Mouse (Mus musculus) urinary bladder, postnatal 10 days (tissue): ENCODE data around the gene Gramd4.

Source experiments
- DNase-seq: peaks from one replicate; pipeline ENCODE4 v3.0.0; 2022; ENCODE audit warnings: low spot score

The Gramd4 gene

DNA sequence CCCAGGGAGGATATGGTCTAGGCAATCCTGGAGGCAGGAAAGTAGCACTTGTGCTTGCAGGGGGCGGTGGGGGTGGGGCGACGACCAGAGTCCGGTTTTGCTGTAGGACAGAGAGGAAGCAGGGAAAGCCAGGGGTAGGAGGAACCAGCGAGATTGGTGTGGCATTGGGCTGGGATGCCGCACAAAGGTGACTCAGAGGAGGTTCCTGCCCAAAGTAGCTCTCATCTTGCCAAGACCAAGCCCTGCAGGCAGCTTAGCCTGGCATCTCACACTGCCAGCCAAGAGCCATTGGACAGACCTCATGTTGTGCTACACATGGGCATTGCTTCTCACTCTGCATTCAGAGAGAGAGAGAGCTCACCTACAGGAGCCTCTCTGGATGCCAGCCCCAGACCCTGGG lies at the start of gene Gramd4:
Gene Gramd4 (plus strand): TSS at position 283 of the 400 bp plus-strand sequence.
- DNase-seq, result no peak

DNA sequence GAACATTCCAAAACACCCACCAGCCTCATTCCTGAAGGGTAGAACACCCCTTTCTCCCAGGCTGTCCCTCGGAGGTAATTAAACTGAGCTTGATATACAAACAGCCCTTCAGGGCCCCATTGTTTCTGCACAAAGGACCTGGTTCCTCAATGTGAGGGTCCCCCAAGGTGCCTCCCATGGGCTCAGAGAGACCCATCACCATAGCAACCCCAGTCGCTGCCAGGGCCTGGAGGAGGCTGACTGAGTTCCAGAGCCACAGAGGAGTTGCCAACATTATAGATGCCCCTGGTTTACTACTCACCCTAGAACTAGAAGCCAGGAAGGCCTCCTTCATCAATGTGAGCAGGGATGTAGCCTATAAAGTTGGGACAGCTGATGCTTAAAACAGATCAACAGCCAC lies 44.4 kb upstream of the Gramd4 start:
- DNase-seq, result no peak

DNA sequence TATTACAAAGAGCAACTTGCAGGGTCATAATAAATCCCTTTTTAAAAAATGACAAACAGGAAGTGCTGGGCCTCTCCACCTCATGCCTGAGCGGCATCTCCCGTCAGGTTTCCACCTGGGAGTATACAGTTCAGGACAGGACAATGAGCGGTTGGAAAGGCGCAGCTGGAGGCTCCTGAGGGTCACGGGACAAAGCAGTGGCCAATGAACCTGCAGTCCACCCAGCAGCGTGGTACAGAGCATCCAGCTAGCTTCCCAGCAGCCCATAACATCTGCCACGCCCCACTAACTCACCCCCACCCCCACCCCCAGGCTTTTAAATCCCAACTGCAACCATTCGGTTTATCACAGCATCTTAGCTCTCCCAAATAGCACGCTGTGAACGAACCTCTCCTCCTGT lies 43.8 kb upstream of the Gramd4 start:
- DNase-seq, result no peak

DNA sequence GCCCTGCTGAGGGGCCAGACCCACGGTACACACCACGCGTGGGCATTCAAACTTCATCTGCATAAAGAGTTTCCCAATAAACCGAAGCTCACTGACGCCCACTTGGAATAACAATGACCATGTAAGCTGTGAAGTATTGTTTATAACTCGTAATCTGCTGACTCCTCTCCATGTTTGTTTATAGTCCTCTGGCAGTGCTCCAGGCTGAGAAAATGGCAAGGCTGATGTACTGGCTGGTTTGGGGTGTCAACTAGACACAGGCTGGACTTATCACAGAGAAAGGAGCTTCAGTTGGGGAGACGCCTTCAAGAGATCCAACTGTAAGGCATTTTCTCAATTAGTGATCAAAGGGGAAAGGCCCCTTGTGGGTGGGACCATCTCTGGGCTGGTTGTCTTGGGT lies 42.5 kb upstream of the Gramd4 start:
- DNase-seq, result no peak

DNA sequence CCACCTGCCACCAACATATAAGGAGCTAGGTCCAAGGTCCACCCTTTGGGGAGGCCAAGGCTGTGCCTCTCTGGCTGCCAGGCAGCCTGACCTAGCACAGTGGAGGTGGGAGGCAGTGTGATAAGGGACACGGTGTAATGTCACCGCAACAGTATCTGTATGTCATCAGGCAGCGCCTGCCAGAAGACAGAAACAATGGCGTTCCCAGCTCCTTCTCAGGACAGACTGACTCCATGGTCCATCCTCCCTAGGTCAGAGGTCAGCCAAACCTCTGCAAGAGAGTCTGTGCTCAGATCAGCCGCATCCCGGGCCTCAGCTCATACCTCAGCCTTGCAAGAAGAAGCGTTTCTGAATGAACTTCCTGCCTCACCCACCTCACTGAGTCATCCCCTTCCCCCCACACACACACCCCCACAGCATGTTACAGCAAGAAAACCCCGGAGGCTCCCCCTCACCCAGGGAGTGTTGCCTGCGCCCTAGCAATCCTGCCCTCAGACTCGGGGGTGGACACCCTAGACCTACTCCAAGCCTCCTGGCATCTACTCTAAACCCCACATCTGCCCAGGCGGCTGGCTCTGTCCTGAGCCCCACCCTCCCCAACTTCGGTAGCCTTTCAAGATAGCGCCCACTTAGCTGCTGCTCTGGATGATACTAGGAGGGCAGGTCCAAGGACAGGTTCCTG lies 41.5 kb upstream of the Gramd4 start:
- DNase-seq, result no peak

DNA sequence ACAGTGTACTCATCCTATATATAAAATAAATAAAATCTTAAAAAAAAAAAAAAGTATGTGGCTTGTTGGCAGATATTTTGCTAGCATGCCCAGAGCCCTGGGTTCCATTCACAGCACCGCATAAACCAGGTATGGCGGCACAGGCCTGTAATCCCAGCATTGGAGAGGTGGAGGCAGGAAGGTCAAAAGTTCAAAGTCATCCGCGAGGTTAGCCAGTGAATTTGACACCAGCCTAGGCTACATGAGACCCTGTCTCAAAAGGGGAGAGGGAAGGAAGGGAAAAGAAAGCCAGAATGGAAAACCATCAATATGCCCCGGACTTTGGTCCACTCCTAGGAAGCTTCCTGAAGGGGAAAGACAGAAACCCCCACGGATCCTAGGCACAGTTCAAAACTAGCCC lies 40.2 kb upstream of the Gramd4 start:
- no peak for DNase-seq

DNA sequence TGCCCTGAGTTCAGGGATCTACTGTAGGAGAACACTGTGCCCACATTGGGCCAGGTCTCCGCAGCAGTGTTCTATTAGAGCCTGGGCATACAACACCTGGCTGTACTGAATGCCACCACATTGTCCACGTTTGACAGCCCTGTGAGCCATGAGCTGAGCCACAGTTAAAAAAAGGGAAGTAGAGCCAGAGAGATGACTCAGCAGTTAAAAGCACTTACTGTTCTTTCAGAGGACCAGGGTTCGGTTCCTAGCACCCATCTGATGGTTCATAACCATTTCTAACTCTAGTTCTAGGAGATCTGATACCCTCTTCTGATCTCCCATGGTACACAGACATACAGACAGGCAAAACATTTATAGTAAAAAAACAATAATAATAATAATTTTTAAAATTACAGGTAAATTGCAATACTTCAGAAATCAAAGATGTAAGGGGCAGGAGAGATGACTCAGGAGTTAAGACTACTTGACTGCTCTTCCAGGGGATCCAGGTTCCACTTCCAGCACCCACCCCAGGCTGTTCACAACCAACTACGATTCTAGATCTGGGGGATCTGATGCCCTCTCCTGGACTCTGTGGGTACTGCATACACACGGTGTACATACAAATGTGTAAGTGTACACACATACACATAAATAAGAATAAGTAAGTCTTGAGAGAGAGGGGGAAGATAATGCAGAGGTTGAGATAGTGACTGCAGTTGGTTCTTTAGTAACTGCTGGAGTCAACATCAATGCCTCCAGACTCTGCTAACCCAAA lies 38.6 kb upstream of the Gramd4 start:
- DNase-seq, result no peak

DNA sequence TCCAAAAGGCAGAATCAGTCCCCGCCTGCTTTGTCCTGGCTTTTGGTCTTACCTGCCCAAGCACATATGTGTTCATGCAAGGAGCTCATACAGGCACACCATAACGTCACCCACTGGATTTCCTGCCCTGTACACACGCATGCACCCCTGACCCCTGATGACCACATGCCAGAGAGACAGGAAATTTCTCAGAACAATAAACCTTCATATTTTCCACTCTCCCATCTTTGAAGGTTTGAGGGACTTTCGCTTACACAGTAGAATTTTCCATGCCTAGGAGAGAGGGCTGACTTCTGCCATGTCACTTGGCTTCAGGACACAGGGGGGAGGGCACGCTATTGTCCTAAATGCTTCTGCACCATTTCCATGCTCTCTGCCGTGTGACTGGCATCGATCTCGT lies 37.5 kb upstream of the Gramd4 start:
- no peak for DNase-seq

DNA sequence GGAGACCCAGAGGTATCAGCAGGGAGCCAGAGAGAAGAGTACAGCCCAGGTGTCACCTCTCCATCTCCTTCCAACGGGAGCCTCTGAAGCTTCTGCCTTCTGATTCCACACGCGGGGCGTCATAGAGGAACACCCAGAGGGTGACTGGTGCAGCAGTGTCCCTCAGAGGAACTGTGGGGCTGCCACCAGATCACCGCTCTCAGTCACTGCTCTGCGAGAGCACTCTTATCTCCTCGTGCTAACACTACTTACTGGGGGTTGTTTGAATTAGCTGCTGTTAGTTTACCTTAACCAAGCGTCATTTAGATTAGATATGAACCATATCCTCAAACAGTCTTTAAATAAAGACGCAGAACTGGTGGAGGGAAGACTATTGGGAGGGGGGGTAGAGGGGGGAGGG lies 36.2 kb upstream of the Gramd4 start:
- DNase-seq, result no peak

DNA sequence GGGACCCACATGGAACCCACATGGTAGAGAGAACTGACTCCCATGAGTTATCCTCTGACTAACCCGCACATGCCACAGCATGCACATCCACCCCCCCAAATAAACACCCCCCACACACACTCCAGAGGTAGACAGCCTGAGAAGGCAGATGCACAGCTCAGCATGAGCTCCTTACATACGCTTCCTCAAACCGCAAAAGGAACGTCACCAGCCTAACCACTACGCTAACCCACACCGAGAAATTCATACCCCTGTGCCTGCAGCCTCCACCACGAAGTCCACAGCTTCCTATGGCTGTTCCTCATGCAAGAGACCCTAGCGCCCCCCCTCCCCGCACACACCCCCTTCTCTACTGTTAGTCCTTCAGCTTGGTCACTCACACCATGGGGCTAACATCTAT lies 35.5 kb upstream of the Gramd4 start:
- no peak for DNase-seq

DNA sequence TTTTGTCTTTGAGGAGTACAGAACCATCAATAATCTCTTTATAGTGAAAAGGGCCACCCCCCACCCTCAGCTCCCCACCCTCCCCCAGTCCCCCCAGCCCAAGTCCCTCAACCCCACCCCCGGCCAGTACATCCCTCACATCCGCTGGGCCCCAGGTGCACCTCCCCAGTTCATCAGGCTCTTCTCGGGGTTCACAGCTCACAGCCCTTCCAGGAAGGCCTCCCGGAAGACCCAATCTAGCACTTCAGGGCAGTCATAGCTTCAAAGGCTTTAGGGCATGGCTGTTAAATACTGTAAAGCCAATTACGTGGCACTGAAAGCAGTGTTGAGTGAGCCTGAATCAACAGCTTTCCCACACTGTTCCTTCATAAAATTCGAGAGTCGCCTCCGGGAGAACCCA lies 29.6 kb upstream of the Gramd4 start:
- DNase-seq, result no peak

DNA sequence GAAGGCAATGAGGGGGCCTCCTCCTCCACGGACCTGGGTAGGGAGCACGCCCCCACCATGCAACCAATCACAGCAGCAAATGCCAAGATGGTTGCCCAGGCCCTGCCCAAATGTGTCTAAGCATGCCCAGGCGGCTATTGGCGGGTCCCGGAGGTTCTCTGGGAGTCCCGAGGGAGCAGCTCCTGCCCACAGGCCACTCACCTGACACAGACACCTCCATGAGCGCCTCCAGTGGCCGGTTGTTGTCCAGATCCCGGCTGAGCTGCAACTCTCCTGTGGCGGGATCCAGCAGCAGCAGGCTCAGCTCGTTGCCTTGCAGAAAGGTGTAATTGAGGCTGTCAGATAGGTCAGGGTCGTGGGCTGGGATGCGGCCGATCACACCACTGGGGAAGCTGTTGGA lies 27.5 kb upstream of the Gramd4 start:
- DNase-seq, result no peak

DNA sequence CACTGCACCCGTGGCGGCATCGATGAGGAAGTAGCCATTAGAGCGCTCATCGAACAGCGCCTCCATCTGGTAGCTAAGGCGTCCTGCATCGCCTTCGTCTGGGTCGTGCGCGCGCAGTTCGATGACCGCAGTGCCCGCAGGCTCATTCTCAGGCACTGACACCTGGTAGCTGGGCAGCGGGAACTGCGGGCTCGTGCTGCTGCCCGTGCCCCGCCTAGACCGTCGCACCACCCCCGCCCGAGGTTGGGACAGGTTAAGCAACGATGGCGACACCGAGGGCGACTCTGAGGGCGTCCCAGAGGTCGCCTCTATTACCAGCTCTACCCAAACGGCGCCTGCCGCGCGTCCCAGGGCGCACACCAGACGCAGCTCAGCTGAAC lies 24.7 kb upstream of the Gramd4 start:
- no peak for DNase-seq

DNA sequence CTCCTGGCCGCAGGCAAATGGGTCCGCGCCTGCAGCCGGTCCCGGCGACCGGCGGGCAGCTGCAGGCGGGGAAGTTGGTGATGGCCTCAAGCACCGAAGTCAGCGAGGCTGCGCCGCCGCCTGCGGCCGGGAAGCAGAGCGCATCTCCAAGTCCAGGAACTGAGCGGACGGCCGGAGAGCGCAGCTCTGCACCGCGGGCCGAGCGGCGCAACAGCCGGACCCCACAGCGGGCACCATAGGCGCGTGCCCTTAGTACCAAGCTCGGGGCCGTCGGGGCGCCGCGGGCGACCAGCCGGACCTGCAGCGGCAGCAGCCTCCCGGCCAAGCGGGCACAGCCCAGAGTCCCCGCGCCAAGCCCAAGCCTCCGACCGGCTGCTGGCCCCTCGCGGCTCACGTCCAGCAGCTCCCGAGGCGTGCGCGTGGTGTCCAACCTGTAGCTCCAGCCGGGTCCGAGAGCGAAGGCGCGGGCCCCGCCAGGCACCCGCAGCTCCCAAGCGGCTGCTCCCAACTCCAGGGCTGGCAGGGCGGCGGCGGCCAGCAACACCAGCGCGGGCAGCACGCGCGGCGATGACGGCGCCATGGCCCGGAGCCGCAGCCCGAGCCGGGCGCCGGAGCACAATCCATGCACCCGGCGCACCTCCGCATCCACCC lies 24.2 kb upstream of the Gramd4 start, which contains the start of gene Celsr1:
Gene Celsr1 (minus strand): TSS at position 587 of the 651 bp plus-strand sequence.
- DNase-seq, result no peak

DNA sequence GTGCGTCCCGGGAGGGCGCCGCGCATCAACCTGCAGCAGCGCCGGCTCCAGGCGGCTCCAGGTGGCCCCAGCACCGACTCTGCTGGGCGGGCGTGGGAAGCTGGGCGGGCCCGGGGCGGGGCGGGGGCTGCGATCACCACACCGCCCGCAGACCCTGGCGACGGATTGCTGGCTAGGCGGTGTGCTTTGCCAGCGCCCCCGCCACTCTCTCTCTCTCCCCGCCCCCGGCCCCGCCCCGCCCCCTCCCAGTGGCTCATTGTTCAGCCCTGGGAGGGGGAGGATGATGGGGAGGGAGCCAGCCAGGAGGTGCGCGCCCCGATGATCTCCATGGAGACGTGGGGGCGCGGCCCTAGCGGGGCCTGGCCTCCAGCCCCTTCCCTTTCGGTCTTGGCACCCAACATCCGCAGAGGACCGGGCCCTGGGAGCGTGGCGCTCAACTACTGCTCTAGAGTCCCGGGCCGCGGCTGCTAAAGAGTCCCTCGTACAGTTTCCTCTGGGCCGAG lies 23.4 kb upstream of the Gramd4 start:
- no peak for DNase-seq

DNA sequence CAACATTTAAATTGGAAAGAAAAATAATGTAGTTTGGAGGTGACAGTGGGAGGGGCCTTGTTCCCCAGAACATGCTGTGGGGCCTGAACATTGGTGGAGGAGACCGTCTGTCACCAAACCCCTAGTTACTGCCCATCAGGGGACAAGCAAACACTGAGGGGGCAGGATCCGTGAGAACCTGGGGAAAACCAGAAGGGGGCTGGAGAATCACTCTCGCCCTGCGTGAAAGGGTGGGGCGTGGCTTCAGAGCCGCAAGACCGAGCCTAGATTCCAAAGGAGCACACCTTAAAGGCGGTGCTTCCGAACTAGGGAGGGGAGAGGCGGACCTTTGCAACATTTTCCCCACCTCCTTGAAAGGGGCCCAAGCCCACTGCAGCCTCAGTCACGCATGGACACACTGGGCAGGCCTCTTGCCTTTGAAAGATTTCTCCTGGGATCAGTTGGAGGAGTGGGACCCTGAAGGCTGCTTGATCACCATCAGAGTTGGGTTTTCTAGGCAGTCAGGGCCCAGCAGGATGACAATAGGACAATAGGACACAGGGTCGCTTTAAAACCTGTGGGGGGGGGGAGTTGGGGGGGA lies 22.6 kb upstream of the Gramd4 start:
- no peak for DNase-seq

DNA sequence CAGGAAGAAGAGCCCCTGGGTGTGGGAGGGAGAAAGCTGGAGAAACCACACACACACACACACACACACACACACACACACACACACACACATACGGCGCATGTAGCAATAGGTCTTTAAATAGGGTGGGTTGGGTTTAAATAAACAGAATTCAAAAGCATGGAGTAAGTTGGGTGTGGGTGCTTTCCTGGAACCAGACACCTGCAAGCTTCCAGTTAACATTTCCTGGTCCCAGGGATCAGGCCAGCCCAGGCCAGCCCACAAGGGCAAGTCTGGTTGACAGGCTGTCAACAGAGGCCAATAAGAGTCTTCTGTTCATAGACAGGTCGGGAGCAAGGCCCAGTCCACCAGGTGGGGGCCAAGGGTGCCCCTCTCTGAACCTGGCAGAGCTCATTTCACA lies 21.6 kb upstream of the Gramd4 start:
- DNase-seq, result no peak

DNA sequence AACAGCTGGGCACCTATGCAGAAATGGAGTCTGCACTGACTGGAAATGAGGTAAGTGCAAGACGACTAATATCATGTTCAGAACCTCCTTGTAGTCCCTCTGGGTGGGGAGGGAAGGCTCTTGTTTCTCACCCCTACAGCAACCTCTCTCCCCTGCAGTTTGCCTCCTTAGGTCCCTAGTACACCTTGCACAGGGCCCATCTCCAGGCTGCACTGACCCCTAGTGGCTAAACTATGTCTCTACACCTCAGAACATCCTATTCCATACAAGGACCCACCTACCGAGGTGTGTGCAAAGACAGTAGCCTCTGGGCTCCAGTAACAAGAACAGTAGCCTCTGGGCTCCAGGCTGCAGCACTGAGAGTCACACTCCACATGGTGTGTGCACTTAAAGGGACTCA lies 18.7 kb upstream of the Gramd4 start:
- DNase-seq, result no peak

DNA sequence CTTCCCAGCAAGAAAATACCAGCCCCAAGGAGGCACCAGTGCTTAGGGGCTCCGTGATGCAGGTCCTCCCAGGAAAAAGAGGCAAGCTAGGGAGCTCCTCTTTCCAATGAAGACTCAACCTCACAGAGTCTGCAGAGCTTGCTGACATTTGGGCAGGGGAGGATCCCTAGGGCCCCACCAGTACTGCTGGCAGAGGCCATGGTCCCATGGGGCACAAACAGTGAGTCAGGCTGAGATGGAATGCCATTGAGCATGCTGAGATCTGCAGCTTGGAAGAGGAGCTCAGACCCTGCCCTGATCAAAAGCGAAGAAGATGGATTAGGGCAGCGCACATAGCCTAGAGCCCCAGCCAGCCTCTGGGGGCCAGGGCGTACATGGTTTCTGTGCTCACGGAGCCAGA lies 16.1 kb upstream of the Gramd4 start:
- no peak for DNase-seq

DNA sequence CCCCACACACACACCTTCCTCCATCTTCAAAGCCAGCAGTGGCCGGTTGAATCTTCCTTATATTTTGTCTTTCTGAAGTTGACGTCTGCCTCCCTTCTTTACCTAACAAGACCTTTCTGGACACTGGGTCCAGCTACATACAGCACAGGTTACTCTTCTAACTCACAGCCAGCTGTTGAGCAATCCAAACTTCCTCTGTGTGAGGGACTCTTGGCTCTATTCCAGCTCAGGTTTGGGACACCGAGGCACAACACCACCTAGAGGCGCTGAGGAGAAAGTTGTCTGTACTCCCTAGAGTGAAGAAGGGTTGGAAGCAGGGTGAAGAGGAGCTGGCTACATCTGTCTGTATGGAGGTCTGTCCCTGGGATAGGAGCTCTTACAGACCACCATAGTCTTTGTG lies 15.1 kb upstream of the Gramd4 start:
- DNase-seq, result no peak

DNA sequence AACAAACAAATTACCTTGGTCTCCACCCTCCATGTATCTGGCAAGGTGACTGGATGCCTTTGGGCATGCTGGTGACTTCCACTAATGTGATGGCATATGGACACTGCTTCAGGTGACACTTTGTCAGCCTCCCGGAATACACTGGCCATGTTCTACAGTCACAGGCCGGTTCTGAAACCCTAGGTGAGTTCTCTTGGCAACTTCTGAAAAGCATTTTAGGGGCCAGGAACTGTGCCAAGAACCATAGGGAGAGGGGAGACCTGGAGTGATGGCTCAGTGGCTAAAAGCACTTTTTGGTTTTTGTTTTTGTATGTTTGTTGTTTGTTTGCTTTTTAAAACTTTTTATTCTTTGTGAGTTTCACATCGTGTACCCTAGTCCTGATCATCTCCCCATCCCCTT lies 8.0 kb upstream of the Gramd4 start:
- no peak for DNase-seq

DNA sequence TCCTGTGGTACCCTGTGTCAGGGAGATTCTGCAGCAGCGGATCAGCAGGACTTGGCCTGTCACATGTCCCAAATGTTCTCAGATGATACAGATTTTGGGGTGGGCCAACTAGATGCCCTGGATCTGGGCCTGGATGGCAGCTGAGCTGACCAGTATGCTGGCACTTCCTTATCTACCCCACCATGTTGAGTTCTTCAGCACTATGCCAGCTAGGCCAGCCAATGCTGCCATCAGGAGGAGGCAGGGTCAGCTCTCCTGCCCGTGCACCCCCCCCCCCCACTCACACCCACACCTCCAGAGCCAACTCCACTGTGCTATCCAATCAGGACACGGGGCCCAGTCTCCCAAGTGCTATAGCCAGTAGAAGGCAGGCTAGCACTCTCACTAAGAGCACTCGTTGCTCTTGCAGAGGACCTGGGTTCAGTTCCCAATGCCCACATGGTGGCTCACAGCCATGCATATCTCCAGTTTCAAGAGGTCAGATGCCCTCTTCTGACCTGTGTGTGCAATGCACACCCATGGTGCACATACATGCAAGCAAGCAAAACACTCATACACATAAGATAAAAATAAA lies 7.2 kb upstream of the Gramd4 start:
- DNase-seq, result no peak

DNA sequence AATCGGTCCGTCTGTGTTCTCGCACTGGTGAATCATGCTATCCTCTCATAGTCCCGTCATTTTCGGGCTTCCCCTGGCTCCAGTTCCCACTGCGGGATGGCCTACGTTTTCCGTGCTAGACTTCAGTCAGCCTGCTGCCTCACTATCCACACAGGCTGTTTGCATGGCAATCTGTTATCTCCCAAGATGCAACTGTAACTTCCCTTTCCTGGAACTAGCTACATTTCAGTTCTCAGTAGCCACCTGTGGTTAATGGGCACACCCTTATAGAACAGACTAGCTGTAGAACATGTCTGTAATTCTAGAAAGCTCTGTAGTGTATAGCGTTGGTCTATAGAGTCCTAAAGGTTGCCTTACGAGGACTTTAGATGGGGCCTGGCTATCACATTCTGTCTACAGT lies 6.3 kb upstream of the Gramd4 start:
- no peak for DNase-seq
